Mouse (Mus musculus) midbrain, embryonic 11.5 days (tissue): Measurements from ENCODE around the gene Ccdc149. TPM values are rescaled to one million over a fixed set of nuclear protein-coding genes. Genes with fewer than 3 reads are reported as not detected.

Experiments
- ATAC-seq: fragments of 200-750 bp; cut with Nextera tagmentation; 2 replicates; pipeline ENCODE4 v1.8.0; 2017; ENCODE audit warnings: moderate TSS enrichment, moderate library complexity; ENCODE audit not compliant: low FRiP score
- DNase-seq: peaks from one replicate; pipeline ENCODE4 v3.0.0; 2015; ENCODE audit warnings: low spot score; ENCODE audit errors: missing footprints
- H3K27ac ChIP-seq: fragments of 300-500 bp; sonication (generic); 2 replicates; pipeline ENCODE4 v1.5.1; 2014; ENCODE audit warnings: low read depth, low read length
- H3K27me3 ChIP-seq: fragments of 300-500 bp; sonication (generic); 2 replicates; pipeline ENCODE4 v1.6.1; 2014; ENCODE audit warnings: mild to moderate bottlenecking, low read length, moderate library complexity, mixed read lengths; ENCODE audit not compliant: control insufficient read depth, insufficient read depth
- H3K36me3 ChIP-seq: fragments of 300-500 bp; sonication (generic); 2 replicates; pipeline ENCODE4 v1.6.1; 2014; ENCODE audit warnings: mild to moderate bottlenecking, low read length, moderate library complexity, mixed read lengths; ENCODE audit not compliant: control insufficient read depth, insufficient read depth
- H3K4me1 ChIP-seq: fragments of 300-500 bp; sonication (generic); 2 replicates; pipeline ENCODE4 v1.6.1; 2014; ENCODE audit warnings: low read length; ENCODE audit not compliant: control insufficient read depth, insufficient read depth
- H3K4me2 ChIP-seq: fragments of 300-500 bp; sonication (generic); 2 replicates; pipeline ENCODE4 v1.6.1; 2014; ENCODE audit warnings: mild to moderate bottlenecking, moderate library complexity
- H3K4me3 ChIP-seq: fragments of 300-500 bp; sonication (generic); 2 replicates; pipeline ENCODE4 v1.5.1; 2014; ENCODE audit warnings: low read depth, low read length
- H3K9ac ChIP-seq: fragments of 300-500 bp; sonication (generic); 2 replicates; pipeline ENCODE4 v1.6.1; 2014; ENCODE audit warnings: low read length
- H3K9me3 ChIP-seq: fragments of 300-500 bp; sonication (generic); 2 replicates; pipeline ENCODE4 v1.6.1; 2016; ENCODE audit warnings: low read length; ENCODE audit not compliant: control insufficient read depth
- WGBS: fragments of 180-500 bp; shearing (Covaris S2); extraction: QIAGEN DNeasy Blood & Tissue Kit; methylation state at CpG from one replicate; pipeline ENCODE4 v1.1.7; 2014; 5-methylcytosine and 5-hydroxymethylcytosine counted together
- polyA plus RNA-seq: library from polyadenylated mRNA; unstranded; fragments of >200 nt; fragmentation: Nextera tagmentation; extraction: Ambion mirVana; gene quantifications from 2 replicates; pipeline ENCODE4 v1.2.1, GENCODE M21; 2014

The Ccdc149 gene
- polyA plus RNA-seq, 1 experiment from 2014 or later, result 2.4 TPM

DNA sequence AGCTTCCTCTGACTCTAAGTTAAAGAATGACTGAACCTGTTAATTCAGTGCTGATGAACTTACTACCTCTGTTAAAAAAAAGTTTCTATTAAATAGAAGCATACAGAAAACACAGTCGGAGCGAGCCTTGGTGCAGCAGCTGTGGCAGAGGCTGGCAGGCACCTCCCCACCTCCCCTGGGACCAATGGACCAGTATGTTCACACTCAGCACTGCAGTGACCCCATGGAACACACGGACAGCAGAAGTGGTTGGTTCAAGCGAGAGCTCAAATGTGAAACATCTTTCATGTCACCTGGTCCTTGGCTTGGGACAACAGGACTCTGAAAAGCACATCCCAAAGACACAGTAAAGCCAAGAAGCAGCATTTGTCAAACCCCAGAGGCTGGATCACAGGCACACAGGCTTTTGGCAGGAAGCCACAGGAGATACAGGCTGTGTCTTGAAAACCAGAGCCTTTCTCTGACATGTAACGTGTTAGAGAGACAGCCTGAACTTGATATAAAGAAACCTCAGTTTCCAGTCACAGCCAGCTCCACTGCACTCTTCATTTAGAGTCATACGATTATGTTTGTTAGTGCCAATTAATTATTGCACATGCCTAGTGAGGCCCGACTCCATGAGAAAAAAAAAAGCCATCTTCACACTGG, 62.5 kb downstream of the Ccdc149 start:
- Histone ChIP-seq H3K27ac (no peak overlapping the region), H3K9me3 (no peaks in the 10 kb centered on the region), H3K4me2 (no peak overlapping the region), H3K4me3 (no peak overlapping the region), H3K9ac (no peak overlapping the region), H3K36me3 (no peaks in the 10 kb centered on the region), H3K4me1 (no peaks in the 10 kb centered on the region), H3K27me3 (no peaks in the 10 kb centered on the region)
- DNase-seq (no peak), ATAC-seq (no peak)
- 82% methylated on average over 7 of the region's 7 CpGs for WGBS

DNA sequence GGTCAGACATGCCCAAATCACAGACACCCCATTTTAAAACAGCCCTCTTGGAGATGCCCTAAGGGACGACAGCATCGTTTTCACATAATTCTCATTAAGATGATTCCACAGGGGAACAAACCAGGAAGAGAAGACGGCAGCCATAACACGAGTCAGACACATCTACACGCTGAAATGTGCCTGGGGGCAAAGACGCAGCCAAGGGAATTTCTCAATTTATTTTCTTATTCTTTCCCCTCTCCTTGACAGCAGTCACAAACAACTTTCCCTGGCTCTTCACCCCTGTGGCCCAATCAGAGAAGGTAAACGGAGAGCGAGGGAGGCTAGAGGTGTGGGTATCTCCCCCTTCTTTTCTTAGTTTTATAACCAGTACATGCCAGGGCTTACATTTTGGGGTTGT, 66.9 kb downstream of the Ccdc149 start:
- Histone ChIP-seq H3K4me1 (no peaks in the 10 kb centered on the region), H3K27me3 (no peaks in the 10 kb centered on the region), H3K27ac (no peak overlapping the region), H3K9me3 (no peaks in the 10 kb centered on the region), H3K36me3 (no peaks in the 10 kb centered on the region), H3K4me2 (no peak overlapping the region), H3K4me3 (no peak overlapping the region), H3K9ac (no peak overlapping the region)
- DNase-seq, result no peak
- ATAC-seq, result no peak
- WGBS, result 87% methylated on average over 8 of the region's 8 CpGs

DNA sequence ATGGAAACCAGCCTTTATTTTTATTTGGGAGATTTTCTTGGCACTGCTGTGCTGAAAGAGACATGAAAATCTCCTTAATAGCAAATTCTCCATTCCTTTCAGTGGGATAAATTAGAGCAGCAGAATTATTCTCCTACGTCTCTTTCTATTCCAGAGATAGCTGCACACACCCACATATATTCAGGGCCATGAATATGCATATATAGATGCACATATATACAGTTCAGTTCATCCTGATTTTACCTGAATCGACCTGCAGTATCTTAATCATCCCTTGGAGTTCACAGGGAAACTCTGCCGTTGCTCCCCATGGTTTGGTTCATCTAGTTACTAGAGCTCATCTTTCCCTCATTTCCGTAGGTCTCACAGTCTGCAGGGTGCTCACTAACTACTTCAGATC, 77.6 kb downstream of the Ccdc149 start:
- H3K4me1 ChIP-seq, result no peaks in the 10 kb centered on the region
- H3K36me3 ChIP-seq, result no peaks in the 10 kb centered on the region
- no peak overlapping the region for H3K4me2 ChIP-seq
- no peak overlapping the region for H3K27ac ChIP-seq
- no peak overlapping the region for H3K9ac ChIP-seq
- H3K9me3 ChIP-seq, result no peaks in the 10 kb centered on the region
- ATAC-seq, result no peak
- no peak overlapping the region for H3K4me3 ChIP-seq
- H3K27me3 ChIP-seq, result no peaks in the 10 kb centered on the region
- 81% methylated on average over 4 of the region's 4 CpGs for WGBS
- no peak for DNase-seq

DNA sequence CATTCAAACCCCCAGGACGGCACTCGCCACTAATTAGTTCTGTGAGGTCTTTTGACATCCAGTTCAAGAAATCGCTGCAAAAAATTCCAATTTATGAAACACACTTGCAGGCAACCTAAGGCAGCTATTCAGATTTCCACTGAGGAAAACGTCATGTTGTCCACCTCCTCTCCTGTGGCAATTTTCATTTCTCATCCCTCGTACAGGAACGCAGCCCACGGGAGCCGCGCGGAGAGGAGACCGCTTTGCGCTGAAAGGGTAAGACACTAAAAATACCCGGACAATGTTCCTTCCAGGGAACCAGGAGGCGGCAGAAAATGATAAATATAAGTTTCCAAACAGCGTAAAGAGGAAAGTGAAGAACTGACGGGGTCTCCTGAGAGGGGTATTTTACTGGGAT, 79.8 kb downstream of the Ccdc149 start:
- 89% methylated on average over 16 of the region's 16 CpGs for WGBS
- no peak overlapping the region for H3K27ac ChIP-seq

DNA sequence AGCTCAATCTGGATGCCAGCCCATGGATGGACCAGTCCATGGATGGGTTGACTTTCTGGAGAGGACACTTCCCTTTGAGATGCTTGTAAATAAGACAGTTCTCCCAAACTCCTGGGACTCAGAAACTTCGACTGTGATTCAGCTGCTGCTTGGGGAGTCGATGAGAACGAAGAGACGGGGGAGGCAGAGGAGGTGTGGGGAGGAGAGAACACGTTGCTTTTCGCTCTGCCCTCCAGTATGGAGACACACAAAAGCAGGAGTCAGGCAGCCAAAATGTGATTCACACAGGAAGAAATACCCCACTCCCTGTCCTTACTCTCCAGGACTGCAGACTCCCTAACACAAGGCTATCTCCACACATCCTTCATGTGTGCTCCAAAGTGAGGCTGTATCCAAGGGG, 80.9 kb downstream of the Ccdc149 start:
- no peaks in the 10 kb centered on the region for H3K27me3 ChIP-seq
- no peak overlapping the region for H3K9ac ChIP-seq
- H3K4me1 ChIP-seq, result no peaks in the 10 kb centered on the region
- no peaks in the 10 kb centered on the region for H3K9me3 ChIP-seq
- no peak overlapping the region for H3K4me3 ChIP-seq
- DNase-seq (no peak), ATAC-seq (no peak)
- WGBS, result 92% methylated on average over 6 of the region's 6 CpGs
- H3K4me2 ChIP-seq, result no peak overlapping the region
- H3K27ac ChIP-seq, result no peak overlapping the region
- no peaks in the 10 kb centered on the region for H3K36me3 ChIP-seq

More for the DNA sequence above, 79.8 kb downstream of the Ccdc149 start:
- DNase-seq (peak; percentile 67), ATAC-seq (no peak)
- Histone ChIP-seq H3K27me3 (no peaks in the 10 kb centered on the region), H3K9me3 (no peaks in the 10 kb centered on the region), H3K4me2 (no peak overlapping the region), H3K9ac (no peak overlapping the region), H3K4me3 (no peak overlapping the region), H3K36me3 (no peaks in the 10 kb centered on the region), H3K4me1 (no peaks in the 10 kb centered on the region)

DNA sequence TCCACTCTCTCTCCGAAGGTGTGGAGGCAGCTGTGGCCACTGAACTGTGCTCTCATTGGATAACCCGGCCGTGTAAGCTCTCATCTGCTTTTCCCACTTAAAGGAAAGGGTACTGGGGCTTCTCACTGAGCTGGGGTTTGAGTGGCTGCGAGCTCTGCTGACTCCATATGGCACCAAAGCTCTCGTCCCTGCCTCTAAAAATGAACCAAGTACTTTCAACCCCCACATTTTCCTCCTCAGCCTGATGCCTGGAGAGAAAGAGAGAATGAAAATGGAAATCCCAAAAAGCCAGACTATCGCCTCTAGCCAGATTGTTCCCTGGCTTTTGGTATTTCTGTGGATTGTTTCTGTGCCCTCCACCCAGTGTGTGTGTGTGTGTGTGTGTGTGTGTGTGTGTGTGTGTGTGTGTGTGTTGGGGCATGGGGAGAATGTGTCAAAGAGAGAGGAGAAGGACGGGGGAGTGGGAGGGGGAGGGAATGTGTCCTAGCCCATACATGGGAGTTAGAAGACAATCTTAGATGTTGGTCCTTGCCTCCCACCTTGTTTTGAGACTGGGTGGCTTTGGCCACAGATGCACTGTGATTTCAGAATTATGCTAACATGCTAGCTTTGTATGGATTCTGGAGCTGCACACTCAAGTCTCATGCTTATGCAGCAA, 83.1 kb downstream of the Ccdc149 start:
- H3K36me3 ChIP-seq, result no peaks in the 10 kb centered on the region
- H3K27me3 ChIP-seq, result no peaks in the 10 kb centered on the region
- no peak overlapping the region for H3K4me2 ChIP-seq
- H3K9me3 ChIP-seq, result no peaks in the 10 kb centered on the region
- no peak overlapping the region for H3K4me3 ChIP-seq
- peak; percentile 21 for DNase-seq
- WGBS, result 75% methylated on average over 7 of the region's 7 CpGs
- no peak overlapping the region for H3K9ac ChIP-seq
- ATAC-seq, result no peak
- no peak overlapping the region for H3K27ac ChIP-seq
- H3K4me1 ChIP-seq, result no peaks in the 10 kb centered on the region

DNA sequence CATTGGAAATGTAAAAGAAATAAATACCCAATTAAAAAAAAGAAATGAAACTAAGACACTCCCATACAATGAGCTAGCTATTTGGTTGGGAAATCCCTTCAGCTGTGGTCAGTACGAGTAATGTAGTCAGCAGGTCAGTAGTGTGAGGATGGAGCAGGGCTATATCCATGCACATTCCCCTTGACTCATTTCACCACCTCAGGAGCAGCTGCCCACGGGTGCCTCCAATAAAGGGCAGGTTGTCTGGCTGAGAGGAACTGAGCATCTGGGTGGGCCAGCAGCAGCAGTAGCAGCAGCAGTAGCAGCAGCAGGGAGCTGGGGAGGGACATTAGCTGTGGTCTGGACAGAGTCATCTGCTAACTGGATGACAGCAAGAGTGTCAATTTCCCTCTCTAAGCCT, 85.3 kb downstream of the Ccdc149 start:
- Histone ChIP-seq H3K36me3 (no peaks in the 10 kb centered on the region), H3K4me1 (no peaks in the 10 kb centered on the region), H3K9ac (no peak overlapping the region), H3K9me3 (no peaks in the 10 kb centered on the region), H3K27me3 (no peaks in the 10 kb centered on the region), H3K27ac (no peak overlapping the region), H3K4me3 (no peak overlapping the region), H3K4me2 (no peak overlapping the region)
- ATAC-seq (no peak), DNase-seq (peak; percentile 66)
- 87% methylated on average over 2 of the region's 2 CpGs for WGBS

DNA sequence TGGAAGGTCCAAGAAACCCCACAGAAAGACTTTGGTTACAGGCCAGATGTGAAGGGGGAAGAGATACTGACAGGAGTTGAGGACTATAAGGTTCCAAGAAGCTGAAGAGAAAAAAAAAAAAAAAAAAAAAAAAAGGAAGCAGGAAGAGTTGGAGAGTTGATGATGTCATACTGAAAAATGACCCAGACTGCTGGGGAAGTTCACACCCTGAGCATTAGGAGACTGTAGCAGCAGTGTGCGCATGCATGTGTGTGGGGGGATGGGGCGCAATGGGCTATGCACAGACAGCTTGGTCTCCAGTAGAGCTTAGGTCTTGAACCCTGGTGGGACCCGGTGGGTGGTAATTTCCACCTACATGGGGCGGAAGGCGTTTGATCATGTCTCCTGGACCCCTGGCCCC, 87.6 kb downstream of the Ccdc149 start:
- Histone ChIP-seq H3K27ac (no peak overlapping the region), H3K36me3 (no peaks in the 10 kb centered on the region), H3K4me3 (no peak overlapping the region), H3K27me3 (no peaks in the 10 kb centered on the region), H3K4me1 (no peaks in the 10 kb centered on the region), H3K9me3 (no peaks in the 10 kb centered on the region), H3K9ac (no peak overlapping the region), H3K4me2 (no peak overlapping the region)
- ATAC-seq (no peak), DNase-seq (peak; percentile 45)
- WGBS, result 84% methylated on average over 5 of the region's 5 CpGs

DNA sequence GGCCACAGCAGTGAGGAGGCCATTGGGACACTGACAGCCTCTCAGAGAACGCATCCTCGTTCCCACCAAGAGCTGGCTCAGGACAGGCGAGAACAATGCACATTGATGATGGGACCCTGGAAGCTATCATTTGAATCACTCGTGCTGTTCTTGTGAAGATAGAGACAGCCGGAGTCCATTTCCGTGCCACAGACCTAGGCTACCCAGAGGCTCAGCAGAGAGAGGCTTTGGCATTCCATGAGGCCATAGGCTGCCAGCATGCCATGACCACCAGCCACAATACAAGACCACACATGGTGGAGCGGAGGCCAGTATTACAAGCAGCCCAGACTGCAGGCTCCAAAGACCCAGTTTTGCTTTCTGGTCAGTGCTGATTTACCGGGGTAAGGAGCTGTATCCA, 88.5 kb downstream of the Ccdc149 start:
- ATAC-seq (no peak), DNase-seq (peak; percentile 81)
- no peaks in the 10 kb centered on the region for H3K4me1 ChIP-seq
- H3K4me3 ChIP-seq, result no peak overlapping the region
- no peaks in the 10 kb centered on the region for H3K9me3 ChIP-seq
- H3K36me3 ChIP-seq, result no peaks in the 10 kb centered on the region
- no peak overlapping the region for H3K27ac ChIP-seq
- H3K9ac ChIP-seq, result no peak overlapping the region
- 84% methylated on average over 8 of the region's 8 CpGs for WGBS
- no peaks in the 10 kb centered on the region for H3K27me3 ChIP-seq
- H3K4me2 ChIP-seq, result no peak overlapping the region
